Mouse (Mus musculus): ENCODE measurements around the gene Tnpo3. TPM values are rescaled to one million over a fixed set of nuclear protein-coding genes. Genes with fewer than 3 reads are reported as not detected.
A peak's percentile ranks its signal among the peaks of the same experiment; 100 is the strongest.

Gene Tnpo3
- total and polyA plus RNA-seq, 2 experiments from 2014 or later: 37.3 to 55.1 TPM

- peak; percentile 43 for DNase-seq (ENCODE audit: low spot score)
- peaks cover 9% of the 10 kb centered on the region for H3K4me1 ChIP-seq (ENCODE audit: control insufficient read depth, insufficient read depth)
- no peak overlapping the region for H3K27ac ChIP-seq (ENCODE audit: low read depth)
- peak overlapping the region; percentile 62; the same call in 1 of the 2 replicates for H3K4me3 ChIP-seq (ENCODE audit: low read depth, low read length)
- no peaks in the 10 kb centered on the region for H3K9me3 ChIP-seq (replicated peaks; ENCODE audit: control insufficient read depth, low read length)
- peak overlapping the region; percentile 96 for H3K4me2 ChIP-seq (ENCODE audit: low read depth, low read length)
- no peak for ATAC-seq (ENCODE audit: insufficient read depth, low read depth)
- no peak for TF ChIP-seq EP300 (IDR thresholded peaks at IDR 0.05; ENCODE audit: low read depth)
- no peak for TF ChIP-seq CTCF (IDR thresholded peaks at IDR 0.05; ENCODE audit: low read depth)
- H3K36me3 ChIP-seq (replicated peaks; ENCODE audit: control insufficient read depth, insufficient read depth, low read length): no peaks in the 10 kb centered on the region
- WGBS: 25% methylated on average over 13 of the region's 13 CpGs
- H3K27me3 ChIP-seq (ENCODE audit: control insufficient read depth, insufficient read depth, low read length): peaks cover 25% of the 10 kb centered on the region
- no peak overlapping the region for H3K9ac ChIP-seq (replicated peaks; ENCODE audit: low read depth, low read length)
Measured at GRCm38 (mm10) chr6:29528561-29529443, 80.9 kb downstream of the Tnpo3 start.

GRCm38 (mm10) chr6:29528165-29528505, 81.6 kb downstream of the Tnpo3 start:
- peaks cover 25% of the 10 kb centered on the region for H3K27me3 ChIP-seq (ENCODE audit: control insufficient read depth, insufficient read depth, low read length)
- TF ChIP-seq CTCF (IDR thresholded peaks at IDR 0.05; ENCODE audit: low read depth) (no peak), EP300 (IDR thresholded peaks at IDR 0.05; ENCODE audit: low read depth) (no peak)
- no peak overlapping the region for H3K9ac ChIP-seq (replicated peaks; ENCODE audit: low read depth, low read length)
- 12% methylated on average over 8 of the region's 8 CpGs for WGBS
- DNase-seq (ENCODE audit: low spot score) (no peak), ATAC-seq (ENCODE audit: insufficient read depth, low read depth) (no peak)
- peak overlapping the region; percentile 96; the same call in 1 of the 2 replicates for H3K4me2 ChIP-seq (ENCODE audit: low read depth, low read length)
- peaks cover 9% of the 10 kb centered on the region for H3K4me1 ChIP-seq (ENCODE audit: control insufficient read depth, insufficient read depth)
- peak overlapping the region; percentile 62 for H3K4me3 ChIP-seq (ENCODE audit: low read depth, low read length)
- H3K36me3 ChIP-seq (replicated peaks; ENCODE audit: control insufficient read depth, insufficient read depth, low read length): no peaks in the 10 kb centered on the region
- no peaks in the 10 kb centered on the region for H3K9me3 ChIP-seq (replicated peaks; ENCODE audit: control insufficient read depth, low read length)
- H3K27ac ChIP-seq (ENCODE audit: low read depth): no peak overlapping the region

- ATAC-seq (ENCODE audit: insufficient read depth, low read depth) (no peak), DNase-seq (ENCODE audit: low spot score) (no peak)
- Histone ChIP-seq H3K9ac (replicated peaks; ENCODE audit: low read depth, low read length) (peak overlapping the region; percentile 38; the same call in 1 of the 2 replicates), H3K9me3 (replicated peaks; ENCODE audit: control insufficient read depth, low read length) (no peaks in the 10 kb centered on the region), H3K4me1 (ENCODE audit: control insufficient read depth, insufficient read depth) (peaks cover 9% of the 10 kb centered on the region), H3K36me3 (replicated peaks; ENCODE audit: control insufficient read depth, insufficient read depth, low read length) (no peaks in the 10 kb centered on the region), H3K27ac (ENCODE audit: low read depth) (no peak overlapping the region), H3K27me3 (ENCODE audit: control insufficient read depth, insufficient read depth, low read length) (peaks cover 25% of the 10 kb centered on the region), H3K4me2 (ENCODE audit: low read depth, low read length) (peak overlapping the region; percentile 96), H3K4me3 (ENCODE audit: low read depth, low read length) (peak overlapping the region; percentile 62)
- no peak for TF ChIP-seq CTCF (IDR thresholded peaks at IDR 0.05; ENCODE audit: low read depth)
- no peak for TF ChIP-seq EP300 (IDR thresholded peaks at IDR 0.05; ENCODE audit: low read depth)
- 10% methylated on average over 34 of the region's 34 CpGs for WGBS
Measured at GRCm38 (mm10) chr6:29527361-29528164, 82.1 kb downstream of the Tnpo3 start.

GRCm38 (mm10) chr6:29526281-29527251, 83.1 kb downstream of the Tnpo3 start, which contains the start of gene Irf5:
TSS of gene Irf5 (plus strand) at chr6:29526625.
- H3K4me2 ChIP-seq (ENCODE audit: low read depth, low read length): peak within 1 kb of the TSS; percentile 96
- H3K27me3 ChIP-seq (ENCODE audit: control insufficient read depth, insufficient read depth, low read length): peaks cover 25% of the 10 kb centered on the region
- DNase-seq (ENCODE audit: low spot score) (no peak), ATAC-seq (ENCODE audit: insufficient read depth, low read depth) (peak; percentile 19)
- WGBS: 1% methylated on average over 92 of the region's 96 CpGs
- no peak for TF ChIP-seq EP300 (IDR thresholded peaks at IDR 0.05; ENCODE audit: low read depth)
- no peaks in the 10 kb centered on the region for H3K9me3 ChIP-seq (replicated peaks; ENCODE audit: control insufficient read depth, low read length)
- H3K27ac ChIP-seq (ENCODE audit: low read depth): no peak within 1 kb of the TSS
- peak within 1 kb of the TSS; percentile 62 for H3K4me3 ChIP-seq (ENCODE audit: low read depth, low read length)
- no peaks in the 10 kb centered on the region for H3K36me3 ChIP-seq (replicated peaks; ENCODE audit: control insufficient read depth, insufficient read depth, low read length)
- H3K4me1 ChIP-seq (ENCODE audit: control insufficient read depth, insufficient read depth): peaks cover 9% of the 10 kb centered on the region
- H3K9ac ChIP-seq (replicated peaks; ENCODE audit: low read depth, low read length): peak within 1 kb of the TSS; percentile 38; the same call in 1 of the 2 replicates

GRCm38 (mm10) chr6:29525256-29525655, 84.4 kb downstream of the Tnpo3 start:
- H3K4me2 ChIP-seq (ENCODE audit: low read depth, low read length): no peak overlapping the region
- H3K4me3 ChIP-seq (ENCODE audit: low read depth, low read length): no peak overlapping the region
- peaks cover 25% of the 10 kb centered on the region for H3K27me3 ChIP-seq (ENCODE audit: control insufficient read depth, insufficient read depth, low read length)
- TF ChIP-seq EP300 (IDR thresholded peaks at IDR 0.05; ENCODE audit: low read depth) (no peak), CTCF (IDR thresholded peaks at IDR 0.05; ENCODE audit: low read depth) (no peak; the same call in 1 of the 2 replicates)
- ATAC-seq (ENCODE audit: insufficient read depth, low read depth): no peak
- no peak overlapping the region for H3K9ac ChIP-seq (replicated peaks; ENCODE audit: low read depth, low read length)
- no peak for DNase-seq (ENCODE audit: low spot score)
- WGBS: 76% methylated on average over 6 of the region's 6 CpGs
- no peaks in the 10 kb centered on the region for H3K36me3 ChIP-seq (replicated peaks; ENCODE audit: control insufficient read depth, insufficient read depth, low read length)
- H3K9me3 ChIP-seq (replicated peaks; ENCODE audit: control insufficient read depth, low read length): no peaks in the 10 kb centered on the region
- H3K4me1 ChIP-seq (ENCODE audit: control insufficient read depth, insufficient read depth): peaks cover 9% of the 10 kb centered on the region
- H3K27ac ChIP-seq (ENCODE audit: low read depth): no peak overlapping the region

All from heart, postnatal 0 days (tissue).